Mouse (Mus musculus) ES-E14 (cell line): ENCODE data around the gene Itsn2. TPM values are rescaled to one million over a fixed set of nuclear protein-coding genes. Genes with fewer than 3 reads are reported as not detected.

Source experiments
- DNase-seq: peaks from one replicate; pipeline ENCODE4 v3.0.0-alpha.2; 2013; ENCODE audit warnings: low read depth, low spot score
- H3K27ac ChIP-seq: 2 replicates; pipeline ENCODE4 v1.5.1; 2012; ENCODE audit warnings: low read depth, mild to moderate bottlenecking, low read length, moderate library complexity, mixed read lengths; ENCODE audit not compliant: poor library complexity, insufficient read depth, severe bottlenecking
- H3K36me3 ChIP-seq: 2 replicates; pipeline ENCODE4 v1.6.1; 2012; ENCODE audit warnings: mild to moderate bottlenecking, low read length, moderate library complexity, mixed read lengths; ENCODE audit not compliant: control insufficient read depth, poor library complexity, insufficient read depth, severe bottlenecking
- H3K4me1 ChIP-seq, 2 experiments: fragments of 150-350 bp in 1 of 2; sonication (generic) in 1 of 2; 2 replicates each; pipeline ENCODE4 v1.6.1; 2012; ENCODE audit warnings: low read length in 2 of 2, mild to moderate bottlenecking in 1 of 2, mixed read lengths in 1 of 2; ENCODE audit not compliant: control insufficient read depth in 2 of 2, insufficient read depth in 2 of 2, poor library complexity in 1 of 2
- H3K4me3 ChIP-seq, 2 experiments: fragments of 150-350 bp in 1 of 2; sonication (generic) in 1 of 2; 2 replicates each; pipeline ENCODE4 v1.5.1; 2012; ENCODE audit warnings: low read length in 2 of 2, low read depth in 1 of 2, mild to moderate bottlenecking in 1 of 2, mixed read lengths in 1 of 2; ENCODE audit not compliant: insufficient read depth in 1 of 2, poor library complexity in 1 of 2, severe bottlenecking in 1 of 2
- H3K9ac ChIP-seq: 2 replicates; pipeline ENCODE4 v1.6.1; 2012; ENCODE audit warnings: low read depth, mild to moderate bottlenecking, low read length, mixed read lengths; ENCODE audit not compliant: poor library complexity, insufficient read depth, severe bottlenecking
- H3K9me3 ChIP-seq: fragments of 150-350 bp; sonication (generic); 2 replicates; pipeline ENCODE4 v1.6.1; 2012; ENCODE audit warnings: low read depth, mild to moderate bottlenecking, low read length; ENCODE audit not compliant: control insufficient read depth, insufficient read depth
- CHD2 ChIP-seq: IDR thresholded peaks from 2 replicates; pipeline ENCODE4 v1.6.1; 2014; ENCODE audit warnings: mild to moderate bottlenecking, low read depth, low read length, inconsistent platforms
- HCFC1 ChIP-seq: IDR thresholded peaks from 2 replicates; pipeline ENCODE4 v1.6.1; 2012; ENCODE audit warnings: low read length, inconsistent platforms, borderline replicate concordance; ENCODE audit not compliant: insufficient read depth
- MAFK ChIP-seq: IDR thresholded peaks from 2 replicates; pipeline ENCODE4 v1.6.1; 2014; ENCODE audit warnings: mild to moderate bottlenecking, low read depth, low read length, inconsistent platforms; ENCODE audit not compliant: insufficient read depth
- ZC3H11A ChIP-seq: IDR thresholded peaks from 2 replicates; pipeline ENCODE4 v1.6.1; 2012; ENCODE audit warnings: low read depth, mild to moderate bottlenecking, inconsistent platforms, low read length, borderline replicate concordance
- ZNF384 ChIP-seq: IDR thresholded peaks from 2 replicates; pipeline ENCODE4 v1.6.1; 2012; ENCODE audit warnings: low read depth, low read length, inconsistent platforms
- in situ Hi-C, 2 experiments: fragments of 600-800 bp; cut with MboI; formaldehyde crosslinking; loops; one replicate each; pipeline ENCODE4 v1.15.1; 2025; ENCODE audit warnings: low sequenced_read_pairs in 2 of 2, inconsistent platforms in 1 of 2; ENCODE audit not compliant: unreplicated experiment in 2 of 2
- total RNA-seq: library from RNA; depleted of rRNA; stranded (reverse); fragments of 300-350 nt; gene quantifications from 2 replicates; pipeline ENCODE4 v1.2.3, GENCODE M21; 2012; rRNA removed

Itsn2 gene
- 35.2 and 35.4 TPM in 2 replicates for total RNA-seq

GRCm38 (mm10) chr12:4592541-4593165 lies at the start of gene Itsn2, which contains the start of gene Gm3625:
Gene Itsn2 (plus strand): TSS chr12:4592638.
Gene Gm3625 (minus strand): TSS chr12:4592927.
- in situ Hi-C loops = no loop called here
- no peak for DNase-seq
- Histone ChIP-seq H3K9ac (peak within 1 kb of the TSS; percentile 89), H3K9me3 (no peaks in the 10 kb centered on the region), H3K4me1 (no peaks in the 10 kb centered on the region; a peak in 1 of 4 replicates), H3K4me3 (peak within 1 kb of the TSS; percentile 79 to 91), H3K36me3 (no peaks in the 10 kb centered on the region), H3K27ac (no peak within 1 kb of the TSS; the same call in 1 of the 2 replicates)
- TF ChIP-seq MAFK (no peak), HCFC1 (no peak), ZNF384 (no peak), ZC3H11A (no peak), CHD2 (no peak)

- no peak for TF ChIP-seq ZNF384
- no peak for TF ChIP-seq HCFC1
- TF ChIP-seq CHD2 = no peak
- no peak for TF ChIP-seq ZC3H11A
- TF ChIP-seq MAFK = no peak
- peaks cover 0 to 2% of the 10 kb centered on the region in 2 experiments; a peak in 2 of 4 replicates for H3K4me1 ChIP-seq
- H3K4me3 ChIP-seq = no peak overlapping the region
- H3K9ac ChIP-seq = no peak overlapping the region
- H3K27ac ChIP-seq = no peak overlapping the region
- in situ Hi-C loops = loop anchor here in 1 of 2 experiments (10.0 kb wide), 1 partner anchor 440 kb away; no protein-coding TSS in a partner anchor
- no peak for DNase-seq
- H3K9me3 ChIP-seq = no peaks in the 10 kb centered on the region
- H3K36me3 ChIP-seq = no peaks in the 10 kb centered on the region
Observed at GRCm38 (mm10) chr12:4544400-4544919, 48.0 kb upstream of the Itsn2 start.

- no peak for DNase-seq
- H3K4me3 ChIP-seq = no peak overlapping the region
- H3K36me3 ChIP-seq = no peaks in the 10 kb centered on the region
- TF ChIP-seq HCFC1 (no peak), CHD2 (no peak), MAFK (no peak)
- H3K4me1 ChIP-seq = peaks cover 0 to 2% of the 10 kb centered on the region in 2 experiments; a peak in 2 of 4 replicates
- no peaks in the 10 kb centered on the region for H3K9me3 ChIP-seq
- in situ Hi-C loops = loop anchor here in 1 of 2 experiments (10.0 kb wide), 1 partner anchor 441 kb away; no protein-coding TSS in a partner anchor
- H3K27ac ChIP-seq = no peak overlapping the region
- no peak overlapping the region for H3K9ac ChIP-seq
Observed at GRCm38 (mm10) chr12:4545425-4545824, 47.0 kb upstream of the Itsn2 start.

GRCm38 (mm10) chr12:4546491-4546890 lies 45.9 kb upstream of the Itsn2 start:
- DNase-seq = no peak
- Histone ChIP-seq H3K4me1 (peaks cover 0 to 2% of the 10 kb centered on the region in 2 experiments; a peak in 2 of 4 replicates), H3K36me3 (no peaks in the 10 kb centered on the region), H3K9ac (no peak overlapping the region), H3K4me3 (no peak overlapping the region), H3K27ac (no peak overlapping the region), H3K9me3 (no peaks in the 10 kb centered on the region)
- in situ Hi-C loops = loop anchor here in 1 of 2 experiments (10.0 kb wide), 1 partner anchor 442 kb away; no protein-coding TSS in a partner anchor
- TF ChIP-seq MAFK (no peak), CHD2 (no peak), ZNF384 (no peak), HCFC1 (no peak), ZC3H11A (no peak)
